Mouse (Mus musculus) frontal cortex, postnatal 36 days (tissue): ENCODE measurements around the gene Ypel4.
"Not testable (repeated sequence)": the region's sequence is repeated elsewhere in the genome, so short reads cannot be mapped to it uniquely, and the experiment has no call there.

Experiments
- DNase-seq, 2 experiments: peaks; one replicate each; pipeline ENCODE4 v3.0.0; 2022; ENCODE audit warnings: low spot score in 2 of 2

The Ypel4 gene

GRCm38 (mm10) chr2:84727172-84727858 lies 6.5 kb upstream of the Ypel4 start, which contains the start of gene Clp1:
Clp1 (minus strand) TSS chr2:84727350.
- DNase-seq: peak; percentile 98 to 99

- DNase-seq: not testable (repeated sequence)
Measured at GRCm38 (mm10) chr2:84728191-84728590, 5.7 kb upstream of the Ypel4 start.

- DNase-seq: no peak
Measured at GRCm38 (mm10) chr2:84731206-84731605, 2.7 kb upstream of the Ypel4 start.

- no peak for DNase-seq
Measured at GRCm38 (mm10) chr2:84732394-84732793, 1.5 kb upstream of the Ypel4 start.

- peak in 1 of 2 experiments; percentile 47 for DNase-seq
Measured at GRCm38 (mm10) chr2:84734351-84734864, 550 bp downstream of the Ypel4 start.

GRCm38 (mm10) chr2:84734919-84735318 lies 1.1 kb downstream of the Ypel4 start:
- DNase-seq: no peak

GRCm38 (mm10) chr2:84735346-84735920 lies 1.6 kb downstream of the Ypel4 start:
- DNase-seq: no peak

GRCm38 (mm10) chr2:84736312-84737161 lies 2.7 kb downstream of the Ypel4 start:
- no peak for DNase-seq

- no peak for DNase-seq
Measured at GRCm38 (mm10) chr2:84737451-84737925, 3.6 kb downstream of the Ypel4 start.

GRCm38 (mm10) chr2:84738271-84738911 lies 4.5 kb downstream of the Ypel4 start:
- no peak for DNase-seq

GRCm38 (mm10) chr2:84740608-84741333 lies 6.9 kb downstream of the Ypel4 start:
- DNase-seq: no peak

- no peak for DNase-seq
Measured at GRCm38 (mm10) chr2:84741841-84742450, 8.1 kb downstream of the Ypel4 start.

GRCm38 (mm10) chr2:84742451-84743283 lies 8.8 kb downstream of the Ypel4 start:
- no peak for DNase-seq

- peak in 1 of 2 experiments; percentile 58 for DNase-seq
Measured at GRCm38 (mm10) chr2:84743561-84743960, 9.7 kb downstream of the Ypel4 start, which contains the start of gene Gm19426. Gm19426 (minus strand) TSS chr2:84743655.

- DNase-seq: no peak
Measured at GRCm38 (mm10) chr2:84744126-84744525, 10.3 kb downstream of the Ypel4 start.

- no peak for DNase-seq
Measured at GRCm38 (mm10) chr2:84750115-84750514, 16.3 kb downstream of the Ypel4 start.

GRCm38 (mm10) chr2:84756245-84756644 lies 22.4 kb downstream of the Ypel4 start:
- DNase-seq: no peak

GRCm38 (mm10) chr2:84757026-84757682 lies 23.3 kb downstream of the Ypel4 start:
- DNase-seq: no peak

GRCm38 (mm10) chr2:84758542-84759127 lies 24.8 kb downstream of the Ypel4 start:
- no peak for DNase-seq
